Mouse (Mus musculus) thymus, postnatal 25 days (tissue): ENCODE data around the gene Klhl18.

ENCODE experiments used
- DNase-seq: peaks from one replicate; pipeline ENCODE4 v3.0.0; 2022

The Klhl18 gene

GRCm38 (mm10) chr9:110476124-110477091 is at the start of gene Klhl18, which contains the start of gene Kif9:
Gene Klhl18, minus strand, starts transcription at chr9:110476694.
Gene Kif9, plus strand, starts transcription at chr9:110476958.
- DNase-seq, result peak; percentile 94

- DNase-seq, result no peak
Observed at GRCm38 (mm10) chr9:110525737-110526136, 49.2 kb upstream of the Klhl18 start.

DNA sequence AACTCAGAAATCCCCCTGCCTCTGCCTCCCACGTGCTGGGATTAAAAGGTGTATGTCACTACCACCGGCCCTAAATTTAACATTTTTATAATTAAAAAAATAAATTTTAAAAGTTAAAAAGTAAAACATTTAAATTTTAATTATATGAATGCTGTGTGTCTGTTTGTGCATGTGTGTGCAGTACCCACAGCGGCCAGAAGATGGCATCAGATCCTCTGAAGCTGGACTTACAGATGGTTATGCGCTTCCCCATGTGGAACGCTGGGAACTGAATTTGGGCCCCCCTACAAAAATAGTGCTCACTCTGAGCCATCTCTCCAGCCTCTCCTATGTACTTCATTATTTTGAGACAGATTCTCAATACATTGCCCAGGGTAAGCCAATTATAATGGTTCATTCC is 14.4 kb upstream of the Klhl18 start:
- DNase-seq, result peak; percentile 28

DNA sequence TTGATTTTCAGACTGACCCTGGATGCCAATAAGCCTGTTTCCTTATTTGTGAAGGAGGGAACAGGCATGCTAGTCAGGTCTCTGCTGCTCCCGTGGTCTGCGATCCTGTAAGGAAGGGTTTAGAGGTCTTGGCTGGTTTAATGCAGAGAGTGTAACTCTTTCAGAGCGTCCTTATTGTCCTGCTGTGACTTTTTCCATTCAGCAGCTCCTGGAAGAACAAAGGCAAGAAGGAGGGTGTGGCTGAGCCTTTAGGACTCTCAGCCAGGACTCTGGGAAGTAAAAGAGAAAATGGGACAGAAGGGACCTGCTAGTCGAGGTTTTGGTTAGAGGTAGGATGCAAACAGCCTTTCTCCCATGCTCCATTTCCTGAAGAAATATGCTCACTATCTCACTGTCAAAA is 12.3 kb upstream of the Klhl18 start:
- DNase-seq, result no peak

DNA sequence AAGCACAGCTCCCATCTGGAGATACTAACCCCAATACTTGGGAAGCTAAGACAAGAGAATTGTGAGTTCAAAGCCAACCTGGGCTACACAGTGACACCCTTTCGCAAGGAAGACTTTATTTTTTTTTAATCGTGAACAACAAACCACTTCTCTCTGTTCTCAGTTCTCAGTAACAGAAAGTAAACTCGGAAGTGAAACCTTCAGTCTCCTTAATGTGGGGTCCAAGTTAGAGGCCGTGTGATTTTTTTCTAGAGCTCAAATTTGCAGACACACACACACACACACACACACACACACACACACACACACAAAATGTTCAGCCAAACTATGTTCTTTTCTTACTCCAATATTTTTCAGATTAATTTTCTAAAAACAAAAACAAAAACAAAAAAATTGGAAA is 2.1 kb upstream of the Klhl18 start:
- DNase-seq, result no peak

GRCm38 (mm10) chr9:110477951-110478350 is 1.5 kb upstream of the Klhl18 start:
- DNase-seq, result no peak

DNA sequence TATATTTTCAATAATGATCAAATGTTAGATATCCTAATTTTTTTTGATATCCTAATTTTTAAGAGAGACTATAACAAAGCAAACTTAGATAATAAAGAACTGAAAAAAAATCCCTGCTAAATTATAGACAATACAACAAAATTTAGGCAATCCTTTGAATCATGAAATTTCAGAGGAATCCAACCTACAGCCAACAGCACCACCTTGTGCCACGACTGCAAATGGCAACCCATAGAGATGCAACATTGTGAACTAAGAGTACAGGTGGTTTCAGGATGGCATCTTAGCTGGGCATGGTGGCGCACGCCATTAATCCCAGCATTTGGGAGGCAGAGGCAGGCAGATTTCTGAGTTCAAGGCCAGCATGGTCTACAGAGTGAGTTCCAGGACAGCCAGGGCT is 10.3 kb downstream of the Klhl18 start:
- peak; percentile 65 for DNase-seq

- no peak for DNase-seq
Observed at GRCm38 (mm10) chr9:110465336-110465735, 11.2 kb downstream of the Klhl18 start.

DNA sequence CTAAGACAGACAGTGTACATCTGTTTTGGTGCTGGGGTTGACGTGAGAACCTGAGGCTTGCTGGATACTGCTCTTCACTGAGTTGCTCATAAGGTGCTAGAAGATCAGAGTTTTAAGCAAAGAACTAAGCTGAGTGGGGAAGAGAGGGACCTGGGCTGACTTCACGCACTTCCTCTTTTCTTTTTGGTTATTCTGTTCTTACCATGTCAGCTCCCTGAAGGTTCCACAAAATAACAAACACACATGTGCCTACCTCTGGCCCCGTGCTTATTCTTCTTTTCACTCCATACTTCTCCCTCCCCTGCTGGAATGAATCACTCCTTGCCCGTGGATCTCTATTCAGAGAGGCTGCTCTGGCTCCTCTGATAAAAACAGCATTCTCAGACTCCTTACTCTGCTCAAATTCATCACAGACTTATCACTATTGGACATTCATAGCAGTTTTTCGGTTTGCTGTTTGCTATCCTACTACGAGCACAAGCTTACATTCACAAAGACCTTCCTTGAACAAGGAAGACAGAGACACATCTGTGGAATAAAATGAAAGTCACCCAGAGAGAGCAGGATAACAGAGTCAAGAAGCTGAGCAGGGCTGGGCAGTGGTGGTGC is 12.4 kb downstream of the Klhl18 start:
- DNase-seq, result no peak

DNA sequence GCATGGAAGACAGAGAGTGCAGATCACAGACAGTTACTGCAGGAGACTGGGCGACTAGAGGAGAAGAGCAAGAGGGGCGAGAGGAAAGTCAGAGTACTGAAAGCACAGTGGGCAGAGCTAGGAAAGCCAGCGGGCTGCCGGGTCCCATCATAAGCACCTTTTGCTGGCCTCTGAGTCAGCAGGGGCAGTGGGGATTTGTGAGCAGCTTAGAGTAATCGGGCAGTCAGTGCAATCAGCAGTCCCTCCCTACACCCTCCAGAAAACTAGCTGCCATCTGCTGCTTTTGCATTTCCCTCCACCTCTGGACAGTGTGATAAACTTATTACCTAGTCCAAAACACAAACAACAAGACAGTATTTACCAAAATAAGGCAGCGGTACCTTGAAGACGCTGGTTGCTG is 14.2 kb downstream of the Klhl18 start:
- no peak for DNase-seq

DNA sequence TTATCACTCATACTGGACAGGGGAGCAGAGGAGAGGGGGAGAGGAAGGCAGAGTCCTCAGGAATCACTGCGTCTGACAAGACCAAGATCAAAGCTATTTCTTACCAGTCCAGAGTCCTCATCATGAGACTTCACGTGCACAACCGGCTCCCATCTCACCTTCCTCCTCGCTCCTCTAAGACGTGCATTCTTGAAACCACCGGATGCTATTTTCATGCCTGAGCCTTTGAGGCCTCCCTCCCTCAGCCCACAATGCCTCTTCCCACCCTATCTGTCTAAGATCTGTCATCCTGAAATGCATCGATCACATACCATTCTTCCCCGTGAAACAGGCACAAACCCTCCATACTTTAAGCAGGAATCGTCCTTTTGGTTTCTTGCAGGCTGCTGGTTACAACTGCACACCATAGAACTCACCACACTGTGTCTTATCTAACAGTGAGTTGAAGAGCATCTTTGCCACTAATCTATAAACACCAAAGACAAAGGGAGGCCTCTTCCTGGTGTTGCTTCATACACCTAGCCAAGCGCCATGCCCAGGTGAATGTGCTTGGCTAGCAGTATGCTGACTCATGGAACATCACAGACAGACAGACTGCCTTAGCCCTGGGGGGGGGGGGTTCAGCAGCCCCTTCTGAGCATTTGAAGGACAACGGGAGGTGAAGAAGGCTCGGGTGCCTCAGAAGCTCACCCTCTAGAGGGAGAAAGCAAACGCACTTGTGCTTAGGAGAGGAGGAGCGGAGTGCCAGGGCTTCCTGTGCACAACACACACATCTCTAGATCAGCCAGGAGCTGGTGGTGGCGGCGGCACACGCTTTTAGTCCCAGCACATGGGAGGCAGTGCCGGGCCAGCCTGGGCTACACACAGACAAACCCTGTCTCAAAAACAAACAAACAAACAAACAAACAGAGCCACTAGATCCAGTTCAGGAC is 15.3 kb downstream of the Klhl18 start:
- DNase-seq, result peak; percentile 42

- no peak for DNase-seq
Observed at GRCm38 (mm10) chr9:110459145-110459727, 17.3 kb downstream of the Klhl18 start.

DNA sequence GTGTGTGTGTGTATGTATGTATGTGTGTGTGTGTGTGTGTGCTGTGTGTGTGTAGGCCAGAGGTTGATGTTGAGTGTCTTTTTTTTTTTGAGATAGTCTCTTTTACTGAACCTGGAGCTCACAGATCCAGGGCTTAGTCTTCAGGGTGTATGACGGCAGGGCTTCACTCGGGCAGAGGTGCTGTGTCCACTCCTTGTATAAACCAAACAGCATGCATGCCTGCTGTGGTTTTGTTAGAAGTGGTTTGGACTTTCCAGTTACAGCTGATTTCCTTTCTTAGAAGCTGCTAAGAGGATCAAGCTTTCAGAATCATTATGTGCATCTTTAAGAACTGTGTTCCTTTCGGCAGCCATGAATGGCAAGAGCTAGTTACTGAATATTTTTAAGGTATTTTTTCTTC is 18.6 kb downstream of the Klhl18 start:
- DNase-seq, result no peak

DNA sequence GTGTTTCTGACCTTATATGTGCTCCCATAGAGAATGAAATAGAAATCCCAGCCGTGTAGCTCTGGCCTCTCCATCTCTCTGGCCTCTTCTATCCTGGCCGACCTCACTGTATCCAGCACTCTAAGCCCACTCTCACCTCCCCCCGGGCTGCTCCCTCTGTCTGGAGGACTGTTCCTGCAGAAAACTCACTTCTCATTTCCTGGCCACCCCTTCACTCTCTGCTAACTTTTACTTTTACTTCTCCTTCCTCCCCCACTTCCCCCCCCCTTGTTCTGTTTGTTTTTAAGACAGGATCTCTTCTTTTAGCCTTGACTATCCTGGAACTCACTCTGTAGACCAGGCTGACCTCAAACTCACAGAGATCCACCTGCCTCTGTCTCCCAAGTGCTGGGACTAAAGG is 24.0 kb downstream of the Klhl18 start:
- DNase-seq, result no peak

DNA sequence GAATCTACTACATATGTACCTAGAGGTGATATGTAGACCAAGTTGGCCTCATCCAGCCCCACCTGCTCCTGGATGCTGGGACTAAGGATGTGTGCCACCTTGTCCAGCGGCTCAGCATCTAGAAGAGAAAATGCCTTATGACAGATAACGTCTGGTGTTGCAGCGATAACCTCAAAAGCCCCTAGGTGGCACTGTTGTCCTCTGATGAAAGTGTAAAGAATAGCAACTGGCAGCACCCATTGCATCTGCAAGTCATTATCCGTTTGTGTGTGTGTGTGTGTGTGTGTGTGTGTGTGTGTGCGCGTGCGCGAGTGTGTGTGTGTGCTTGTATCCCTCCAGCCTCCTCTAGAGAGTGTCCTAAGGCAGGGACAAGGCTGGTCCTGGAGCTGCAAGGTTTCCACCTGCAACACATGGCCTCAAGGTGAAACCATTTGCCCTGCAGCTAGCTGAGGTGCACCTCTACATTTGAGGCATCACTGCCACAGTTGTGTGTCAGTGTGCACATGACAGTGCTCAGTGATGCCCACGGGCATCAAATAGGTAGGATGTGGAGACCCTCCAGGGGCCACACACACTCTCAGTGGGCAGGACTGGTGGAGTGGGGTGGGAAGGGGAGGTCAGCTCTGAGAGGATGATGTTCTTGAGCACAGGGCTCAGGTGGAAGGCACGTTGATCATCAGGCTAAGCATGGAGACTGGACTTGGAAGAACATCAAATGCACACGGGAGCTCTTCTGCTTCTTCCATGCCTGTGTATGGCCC is 27.5 kb downstream of the Klhl18 start:
- peak; percentile 79 for DNase-seq

- DNase-seq, result no peak
Observed at GRCm38 (mm10) chr9:110448356-110448755, 28.1 kb downstream of the Klhl18 start.

DNA sequence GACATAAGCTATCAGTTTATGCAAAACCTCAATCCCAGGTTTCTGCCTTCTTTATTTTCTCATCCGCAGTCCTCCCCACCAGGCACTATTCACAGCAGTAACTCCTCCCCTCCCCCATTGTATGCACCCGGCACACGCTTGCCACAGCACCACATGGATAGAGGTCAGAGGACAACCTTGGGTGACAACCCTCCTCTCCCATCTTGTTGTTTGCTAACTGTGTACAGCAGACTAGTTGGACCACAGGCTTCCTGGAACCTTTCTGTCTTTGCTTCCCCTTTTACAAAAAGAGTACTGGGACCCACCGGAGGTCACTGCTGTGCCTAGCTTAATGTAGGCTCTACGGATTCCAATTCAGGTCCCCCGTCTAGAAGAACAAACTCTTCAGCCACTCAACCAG is 35.9 kb downstream of the Klhl18 start:
- DNase-seq, result no peak

DNA sequence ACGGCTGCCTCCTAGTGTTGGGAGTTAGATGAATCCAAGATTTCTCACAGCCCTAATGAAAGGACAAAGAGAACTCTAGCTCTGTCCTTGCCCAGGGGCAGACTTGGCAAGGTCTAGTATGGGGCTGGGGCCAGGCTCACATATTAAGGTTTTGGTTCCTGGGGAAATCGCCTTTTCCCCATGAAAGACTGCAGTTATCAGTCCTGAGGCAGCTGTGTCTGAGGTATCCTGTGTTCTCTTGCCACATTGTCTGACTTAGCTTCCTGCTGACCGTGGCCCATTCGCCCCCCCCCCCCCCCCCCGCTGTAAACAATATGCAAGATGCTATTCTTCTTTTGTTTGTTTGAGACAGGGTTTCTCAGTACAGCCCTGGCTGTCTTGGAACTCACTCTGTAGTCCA is 36.4 kb downstream of the Klhl18 start:
- DNase-seq, result no peak

DNA sequence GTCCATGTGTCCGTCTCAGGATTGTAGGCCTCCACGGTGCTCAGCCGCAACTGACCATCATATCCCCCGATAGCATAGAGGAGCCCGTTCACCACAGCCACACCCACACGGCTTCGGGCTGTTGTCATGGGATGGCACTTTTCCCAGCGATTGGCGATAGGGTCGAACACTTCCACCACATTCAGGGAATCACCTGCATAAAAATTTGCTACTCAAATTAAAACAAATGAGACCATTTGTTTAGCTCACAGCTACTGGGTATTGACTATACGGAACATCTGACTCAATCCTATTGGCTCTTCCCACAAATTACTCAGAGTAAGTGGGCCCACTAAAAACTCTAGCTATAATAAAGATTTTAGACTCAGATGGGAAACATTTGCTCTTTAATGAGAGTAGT is 40.5 kb downstream of the Klhl18 start:
- no peak for DNase-seq

GRCm38 (mm10) chr9:110433045-110433444 is 43.4 kb downstream of the Klhl18 start:
- no peak for DNase-seq

DNA sequence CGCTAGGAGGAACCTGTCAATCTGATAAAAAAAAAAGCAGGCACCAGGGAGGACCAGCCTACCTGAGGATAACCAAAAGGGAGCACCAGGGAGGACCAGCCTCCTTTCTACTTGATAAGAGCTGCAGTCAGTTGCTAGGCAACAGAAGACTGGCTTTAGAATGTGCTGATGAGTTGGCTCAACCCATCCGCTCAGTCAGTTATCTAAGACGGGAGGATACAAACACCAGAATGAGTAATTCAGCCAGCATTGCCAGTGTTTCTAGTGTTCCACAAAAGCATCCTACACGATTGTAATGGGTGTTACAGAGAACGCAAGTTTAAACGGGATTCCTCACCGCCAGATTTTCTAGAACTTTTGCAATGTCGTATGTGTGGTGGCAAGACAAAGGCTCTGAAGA is 45.3 kb downstream of the Klhl18 start:
- no peak for DNase-seq
